In genomic region chr3:85391756-85392155, GRCm38 (mm10) we compare ENCODE assay signal across 15 mouse cellular contexts.
"Had no signal": no experiment of that assay in that cellular context is flagged by ENCODE, and none has a peak within 500 bp of the region (broad histone marks: within the 10 kb centered on the region; RNA-seq: fewer than 3 reads in every experiment).

No protein-coding gene starts in this region.

- H3K27ac ChIP-seq: lung, embryonic 15.5 days; macrophage; midbrain, embryonic 10.5 days; midbrain, embryonic 12.5 days; neural tube, embryonic 13.5 days; neural tube, embryonic 15.5 days; stomach, embryonic 15.5 days; stomach, postnatal 0 days had no signal

- H3K4me3 ChIP-seq: lung, embryonic 15.5 days; midbrain, embryonic 10.5 days; midbrain, embryonic 12.5 days; myocyte; neural tube, embryonic 13.5 days; neural tube, embryonic 15.5 days; stomach, embryonic 15.5 days had no signal

- DNase-seq: lung, adult 2 months; lung, postnatal 14 days; midbrain, embryonic 14.5 days; thymus, adult 2 months; thymus, postnatal 25 days; thymus, postnatal 4 days had no signal

- H3K4me1 ChIP-seq: lung, embryonic 15.5 days; midbrain, embryonic 10.5 days; midbrain, embryonic 12.5 days; neural tube, embryonic 13.5 days; neural tube, embryonic 15.5 days; stomach, embryonic 15.5 days had no signal
